Mouse (Mus musculus): ENCODE measurements around the gene Rab43.

- TF ChIP-seq POLR2A (IDR thresholded peaks at IDR 0.05; ENCODE audit: insufficient read length, low read depth) = no peak
- no peak for TF ChIP-seq E2F4 (IDR thresholded peaks at IDR 0.05; ENCODE audit: insufficient read depth)
- no peak for TF ChIP-seq POLR2AphosphoS2 (IDR thresholded peaks at IDR 0.05; ENCODE audit: insufficient read length, low read depth)
- TF ChIP-seq MYOD1 (IDR thresholded peaks at IDR 0.05; ENCODE audit: control insufficient read depth in 1 of 3, insufficient read length in 2 of 3, low read depth in 2 of 3) = no peak
- no peak for TF ChIP-seq TCF12 (IDR thresholded peaks at IDR 0.05; ENCODE audit: insufficient read depth, poor library complexity, severe bottlenecking)
- no peak for TF ChIP-seq MAX (IDR thresholded peaks at IDR 0.05; ENCODE audit: low read depth)
- TF ChIP-seq MYOG (IDR thresholded peaks at IDR 0.05; ENCODE audit: control insufficient read depth in 1 of 3, insufficient read depth in 1 of 3, insufficient read length in 2 of 3, low read depth in 2 of 3) = no peak
These were observed 34.8 kb upstream of the Rab43 start for GRCm38 (mm10) chr6:87846813-87847212.

Measured in myocyte (in vitro differentiated cells).